19 mouse cellular contexts compared by ENCODE assay signal in the genomic region with DNA sequence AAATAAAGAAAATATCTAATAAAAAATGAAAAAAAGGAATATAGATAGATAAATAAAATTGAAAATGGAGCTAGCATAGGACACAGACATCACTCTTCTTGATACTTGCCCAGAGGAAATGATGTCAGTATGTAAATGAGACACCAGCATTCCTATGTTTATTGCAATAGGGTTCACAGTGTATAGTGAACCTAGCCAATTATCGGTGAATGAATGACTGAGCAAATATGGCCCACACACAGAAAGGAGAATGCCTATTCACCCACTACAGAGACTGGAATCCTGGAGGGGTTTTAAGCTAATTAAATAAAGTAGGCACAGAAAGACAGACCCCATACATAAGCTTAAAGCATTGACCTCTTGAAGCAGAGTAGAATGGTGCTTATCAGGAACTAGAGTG.
DNase-seq lines count a peak whose midpoint lies in the region; ATAC-seq and TF ChIP-seq lines count a peak whose summit lies in the region.
"Had no signal": no experiment of that assay in that cellular context is flagged by ENCODE, and none has a peak within 500 bp of the region (broad histone marks: within the 10 kb centered on the region; RNA-seq: fewer than 3 reads in every experiment).

No protein-coding gene starts in this region.

- H3K4me3 ChIP-seq in forebrain, embryonic 11.5 days (ENCODE audit: low read depth, low read length) = no peak overlapping the region
- H3K4me3 ChIP-seq in forebrain, embryonic 16.5 days (replicated peaks; ENCODE audit: low read length) = no peak overlapping the region
- no peak overlapping the region for H3K4me3 ChIP-seq in forebrain, embryonic 13.5 days
- H3K4me3 ChIP-seq in forebrain, postnatal 0 days (ENCODE audit: low read depth, low read length) = no peak overlapping the region
- no peak overlapping the region for H3K4me3 ChIP-seq in forebrain, embryonic 14.5 days (ENCODE audit: low read depth, low read length)
- H3K4me3 ChIP-seq in cerebellum, adult 2 months (replicated peaks; ENCODE audit: insufficient read depth, low read depth, low read length) = no peak overlapping the region
- no peak overlapping the region for H3K4me3 ChIP-seq in hindbrain, postnatal 0 days (ENCODE audit: low read length)
- H3K4me3 ChIP-seq: embryonic facial prominence, embryonic 13.5 days; embryonic facial prominence, embryonic 15.5 days; erythroblast, embryonic 14.5 days; gastrocnemius, adult 2 months had no signal

- H3K4me1 ChIP-seq in forebrain, embryonic 11.5 days (replicated peaks; ENCODE audit: control insufficient read depth, insufficient read depth, low read length) = no peaks in the 10 kb centered on the region
- no peaks in the 10 kb centered on the region; the same call in 1 of the 2 replicates for H3K4me1 ChIP-seq in forebrain, embryonic 16.5 days (replicated peaks; ENCODE audit: control insufficient read depth, insufficient read depth, low read length)
- no peaks in the 10 kb centered on the region for H3K4me1 ChIP-seq in forebrain, embryonic 13.5 days
- no peaks in the 10 kb centered on the region for H3K4me1 ChIP-seq in forebrain, postnatal 0 days (ENCODE audit: insufficient read depth)
- no peaks in the 10 kb centered on the region for H3K4me1 ChIP-seq in forebrain, embryonic 14.5 days (ENCODE audit: control insufficient read depth, insufficient read depth, low read length)
- H3K4me1 ChIP-seq in cerebellum, adult 2 months (ENCODE audit: control insufficient read depth, insufficient read depth, low read length) = no peaks in the 10 kb centered on the region
- no peaks in the 10 kb centered on the region for H3K4me1 ChIP-seq in hindbrain, postnatal 0 days (ENCODE audit: insufficient read depth, low read length)
- H3K4me1 ChIP-seq: embryonic facial prominence, embryonic 13.5 days; embryonic facial prominence, embryonic 15.5 days had no signal

- no peak for TF ChIP-seq POLR2A in cerebellum, adult 2 months (IDR thresholded peaks at IDR 0.05; ENCODE audit: borderline replicate concordance, insufficient read depth, low read length)

- H3K4me2 ChIP-seq in forebrain, embryonic 11.5 days (ENCODE audit: low read depth, low read length, severe bottlenecking) = no peak overlapping the region
- H3K4me2 ChIP-seq in forebrain, embryonic 16.5 days (ENCODE audit: low read length) = no peak overlapping the region
- no peak overlapping the region for H3K4me2 ChIP-seq in forebrain, embryonic 13.5 days
- H3K4me2 ChIP-seq in forebrain, postnatal 0 days (ENCODE audit: low read depth) = no peak overlapping the region
- no peak overlapping the region for H3K4me2 ChIP-seq in forebrain, embryonic 14.5 days (ENCODE audit: low read length)
- H3K4me2 ChIP-seq in hindbrain, postnatal 0 days (ENCODE audit: low read depth, low read length) = no peak overlapping the region
- H3K4me2 ChIP-seq: embryonic facial prominence, embryonic 13.5 days; embryonic facial prominence, embryonic 15.5 days had no signal

- no peaks in the 10 kb centered on the region for H3K27me3 ChIP-seq in forebrain, embryonic 11.5 days (ENCODE audit: control insufficient read depth, insufficient read depth, low read length)
- no peaks in the 10 kb centered on the region for H3K27me3 ChIP-seq in forebrain, embryonic 16.5 days (replicated peaks; ENCODE audit: control insufficient read depth, insufficient read depth, low read length)
- H3K27me3 ChIP-seq in forebrain, embryonic 13.5 days = no peaks in the 10 kb centered on the region
- no peaks in the 10 kb centered on the region for H3K27me3 ChIP-seq in forebrain, postnatal 0 days (ENCODE audit: insufficient read depth, low read length)
- no peaks in the 10 kb centered on the region for H3K27me3 ChIP-seq in forebrain, embryonic 14.5 days (replicated peaks; ENCODE audit: control insufficient read depth, insufficient read depth, low read length)
- no peaks in the 10 kb centered on the region for H3K27me3 ChIP-seq in cerebellum, adult 2 months (ENCODE audit: control insufficient read depth, insufficient read depth, low read length)
- no peaks in the 10 kb centered on the region for H3K27me3 ChIP-seq in hindbrain, postnatal 0 days (ENCODE audit: insufficient read depth, low read length)
- H3K27me3 ChIP-seq: embryonic facial prominence, embryonic 13.5 days; embryonic facial prominence, embryonic 15.5 days had no signal

- H3K9me3 ChIP-seq in forebrain, embryonic 11.5 days (ENCODE audit: control insufficient read depth, low read length) = no peaks in the 10 kb centered on the region
- no peaks in the 10 kb centered on the region for H3K9me3 ChIP-seq in forebrain, embryonic 16.5 days (ENCODE audit: control insufficient read depth, low read length)
- no peaks in the 10 kb centered on the region for H3K9me3 ChIP-seq in forebrain, embryonic 13.5 days (replicated peaks)
- H3K9me3 ChIP-seq in forebrain, postnatal 0 days (ENCODE audit: low read length) = no peaks in the 10 kb centered on the region
- no peaks in the 10 kb centered on the region for H3K9me3 ChIP-seq in forebrain, embryonic 14.5 days (replicated peaks; ENCODE audit: control insufficient read depth, low read length)
- no peaks in the 10 kb centered on the region for H3K9me3 ChIP-seq in hindbrain, postnatal 0 days (ENCODE audit: low read length)
- H3K9me3 ChIP-seq: embryonic facial prominence, embryonic 13.5 days; embryonic facial prominence, embryonic 15.5 days had no signal

- no peak for TF ChIP-seq CTCF in forebrain, postnatal 0 days (IDR thresholded peaks at IDR 0.05; ENCODE audit: low read depth)
- no peak for TF ChIP-seq CTCF in cerebellum, adult 2 months (IDR thresholded peaks at IDR 0.05; ENCODE audit: borderline replicate concordance, insufficient read depth, low read depth, low read length)
- TF ChIP-seq CTCF in hindbrain, postnatal 0 days (IDR thresholded peaks at IDR 0.05; ENCODE audit: low read depth) = no peak

- no peak for DNase-seq in forebrain, embryonic 11.5 days (ENCODE audit: low spot score)
- DNase-seq in forebrain, postnatal 0 days = no peak
- DNase-seq in forebrain, embryonic 14.5 days (ENCODE audit: low spot score) = peak; percentile 33
- DNase-seq in cerebellum, adult 2 months = no peak
- DNase-seq in hindbrain, postnatal 0 days (ENCODE audit: low spot score) = no peak
- DNase-seq: adrenal gland, adult 2 months; adrenal gland, postnatal 10 days; adrenal gland, postnatal 25 days; cerebellum, adult 11-12 months; cerebellum, adult 8-10 months; cerebellum, adult 9-11 months; cerebellum, postnatal 14 days; cerebellum, postnatal 36 days; gastrocnemius, adult 2 months had no signal

- WGBS in forebrain, embryonic 11.5 days = 40% methylated on average over 1 of the region's 1 CpGs
- WGBS in forebrain, embryonic 16.5 days = 9% methylated on average over 1 of the region's 1 CpGs
- WGBS in forebrain, embryonic 13.5 days = 16% methylated on average over 1 of the region's 1 CpGs
- 13% methylated on average over 1 of the region's 1 CpGs for WGBS in forebrain, postnatal 0 days
- WGBS in forebrain, embryonic 14.5 days = 13% methylated on average over 1 of the region's 1 CpGs
- 86% methylated on average over 1 of the region's 1 CpGs for WGBS in cerebellum, adult 2 months
- 97% methylated on average over 1 of the region's 1 CpGs for WGBS in hindbrain, postnatal 0 days

- peak; percentile 93 for ATAC-seq in forebrain, embryonic 11.5 days (replicated peaks; ENCODE audit: low FRiP score)
- ATAC-seq in forebrain, embryonic 16.5 days = no peak
- peak; percentile 71; the same call in 1 of the 2 replicates for ATAC-seq in forebrain, embryonic 13.5 days
- no peak for ATAC-seq in forebrain, postnatal 0 days
- peak; percentile 65 for ATAC-seq in forebrain, embryonic 14.5 days
- ATAC-seq in hindbrain, postnatal 0 days = no peak

- H3K36me3 ChIP-seq in forebrain, embryonic 11.5 days (ENCODE audit: control insufficient read depth, insufficient read depth, low read length) = no peaks in the 10 kb centered on the region
- H3K36me3 ChIP-seq in forebrain, embryonic 16.5 days (ENCODE audit: control insufficient read depth, insufficient read depth) = no peaks in the 10 kb centered on the region
- H3K36me3 ChIP-seq in forebrain, embryonic 13.5 days (ENCODE audit: poor library complexity, severe bottlenecking) = no peaks in the 10 kb centered on the region
- H3K36me3 ChIP-seq in forebrain, postnatal 0 days (ENCODE audit: insufficient read depth) = no peaks in the 10 kb centered on the region
- H3K36me3 ChIP-seq in forebrain, embryonic 14.5 days (ENCODE audit: control insufficient read depth, insufficient read depth, low read length) = no peaks in the 10 kb centered on the region
- no peaks in the 10 kb centered on the region for H3K36me3 ChIP-seq in hindbrain, postnatal 0 days (ENCODE audit: insufficient read depth, low read length)
- H3K36me3 ChIP-seq: embryonic facial prominence, embryonic 13.5 days; embryonic facial prominence, embryonic 15.5 days had no signal

- no peak overlapping the region for H3K9ac ChIP-seq in forebrain, embryonic 11.5 days (ENCODE audit: low read length)
- H3K9ac ChIP-seq in forebrain, embryonic 16.5 days (replicated peaks; ENCODE audit: low read depth, low read length) = no peak overlapping the region
- no peak overlapping the region for H3K9ac ChIP-seq in forebrain, embryonic 13.5 days
- H3K9ac ChIP-seq in forebrain, postnatal 0 days = no peak overlapping the region
- H3K9ac ChIP-seq in forebrain, embryonic 14.5 days (ENCODE audit: low read length) = no peak overlapping the region
- H3K9ac ChIP-seq in hindbrain, postnatal 0 days (replicated peaks; ENCODE audit: low read length) = no peak overlapping the region
- H3K9ac ChIP-seq: embryonic facial prominence, embryonic 13.5 days; embryonic facial prominence, embryonic 15.5 days had no signal

- H3K27ac ChIP-seq in forebrain, embryonic 11.5 days (ENCODE audit: low read depth, low read length) = no peak overlapping the region
- no peak overlapping the region for H3K27ac ChIP-seq in forebrain, embryonic 16.5 days (ENCODE audit: low read length)
- H3K27ac ChIP-seq in forebrain, embryonic 13.5 days = no peak overlapping the region
- no peak overlapping the region for H3K27ac ChIP-seq in forebrain, postnatal 0 days (ENCODE audit: low read depth, low read length)
- no peak overlapping the region for H3K27ac ChIP-seq in forebrain, embryonic 14.5 days (ENCODE audit: low read depth, low read length)
- no peak overlapping the region for H3K27ac ChIP-seq in cerebellum, adult 2 months (ENCODE audit: insufficient read depth, low read length)
- no peak overlapping the region for H3K27ac ChIP-seq in hindbrain, postnatal 0 days
- H3K27ac ChIP-seq: embryonic facial prominence, embryonic 13.5 days; embryonic facial prominence, embryonic 15.5 days; gastrocnemius, adult 2 months had no signal

Comparison
In these comparisons a context has a peak if more than half of its experiments do, and no peak if none do; other contexts are left out.
1. ATAC-seq: peak in forebrain, embryonic 11.5 days (single experiment), forebrain, embryonic 13.5 days (single experiment) and forebrain, embryonic 14.5 days (single experiment); none in forebrain, embryonic 16.5 days (single experiment), forebrain, postnatal 0 days (single experiment) and hindbrain, postnatal 0 days (single experiment).